Mouse (Mus musculus) urinary bladder, postnatal 4 days (tissue): ENCODE measurements at regions not wholly inside any gene's neighbourhood (a gene's known extent, or its start where the extent isn't known, plus 50 kb on each side); places are given as distances from the start of the nearest gene placed in this dataset.
"Not testable (repeated sequence)": the region's sequence is repeated elsewhere in the genome, so short reads cannot be mapped to it uniquely, and the experiment has no call there.

Source experiments
- DNase-seq, 2 experiments: peaks; one replicate each; pipeline ENCODE4 v3.0.0; 2021 to 2022; ENCODE audit warnings: low spot score in 2 of 2

GRCm38 (mm10) chr8:55558751-55559150, 348.0 kb downstream of the Adam29 start:
- DNase-seq: not testable (repeated sequence)

GRCm38 (mm10) chr8:55538868-55539267, 367.9 kb downstream of the Adam29 start:
- DNase-seq: no peak

- DNase-seq: not testable (repeated sequence)
Measured at GRCm38 (mm10) chr8:55529397-55529796, 377.4 kb downstream of the Adam29 start.

- DNase-seq: peak; percentile 46 to 77
Measured at GRCm38 (mm10) chr8:55519151-55519550, 387.6 kb downstream of the Adam29 start.

GRCm38 (mm10) chr8:55477336-55477735, 429.4 kb downstream of the Adam29 start:
- DNase-seq: no peak

GRCm38 (mm10) chr8:55476923-55477322, 429.8 kb downstream of the Adam29 start:
- DNase-seq: no peak

GRCm38 (mm10) chr8:55472386-55472785, 434.4 kb downstream of the Adam29 start:
- DNase-seq: no peak

GRCm38 (mm10) chr8:55466771-55467170, 440.0 kb downstream of the Adam29 start:
- not testable (repeated sequence) for DNase-seq

- DNase-seq: not testable (repeated sequence)
Measured at GRCm38 (mm10) chr8:55465951-55466350, 440.8 kb downstream of the Adam29 start.

- no peak for DNase-seq
Measured at GRCm38 (mm10) chr8:55465419-55465818, 441.3 kb downstream of the Adam29 start.

- DNase-seq: no peak
Measured at GRCm38 (mm10) chr8:55464855-55465169, 441.9 kb downstream of the Adam29 start.

GRCm38 (mm10) chr8:55464036-55464854, 442.5 kb downstream of the Adam29 start:
- peak in 1 of 2 experiments; percentile 69 for DNase-seq

- not testable (repeated sequence) for DNase-seq
Measured at GRCm38 (mm10) chr8:55460790-55461189, 446.0 kb downstream of the Adam29 start.

GRCm38 (mm10) chr8:55457436-55457835, 449.3 kb downstream of the Adam29 start:
- DNase-seq: no peak
